Mouse (Mus musculus) cerebellum, adult 2 months (tissue): Measurements from ENCODE around the gene Rbpj.

Source experiments
- CTCF ChIP-seq: fragments of 200-500 bp; IDR thresholded peaks from 2 replicates; pipeline ENCODE4 v1.5.1; 2011; ENCODE audit warnings: low read depth, mild to moderate bottlenecking, control low read depth, low read length, moderate library complexity, borderline replicate concordance; ENCODE audit not compliant: insufficient read depth
- POLR2A ChIP-seq: fragments of 200-500 bp; IDR thresholded peaks from 2 replicates; pipeline ENCODE4 v1.6.1; 2011; ENCODE audit warnings: low read length, control low read depth, borderline replicate concordance; ENCODE audit not compliant: insufficient read depth

- TF ChIP-seq POLR2A (no peak), CTCF (no peak)
Measured at GRCm38 (mm10) chr5:53507371-53507770, 41.4 kb downstream of the Rbpj start.
